Comparison of ENCODE assay signal across 22 mouse cellular contexts in genomic region chr12:90608810-90609209, GRCm38 (mm10).
"Had no signal": no experiment of that assay in that cellular context is flagged by ENCODE, and none has a peak within 500 bp of the region (broad histone marks: within the 10 kb centered on the region; RNA-seq: fewer than 3 reads in every experiment).

No protein-coding gene starts in this region.

- H3K4me2 ChIP-seq: intestine, embryonic 15.5 days; limb, embryonic 12.5 days; limb, embryonic 15.5 days; liver, embryonic 11.5 days; midbrain, embryonic 12.5 days; midbrain, embryonic 15.5 days; neural tube, embryonic 12.5 days; neural tube, embryonic 15.5 days had no signal

- H3K4me3 ChIP-seq: intestine, embryonic 15.5 days; limb, embryonic 12.5 days; limb, embryonic 15.5 days; midbrain, embryonic 12.5 days; midbrain, embryonic 15.5 days; neural tube, embryonic 12.5 days; neural tube, embryonic 15.5 days had no signal

- H3K27ac ChIP-seq: intestine, embryonic 15.5 days; limb, embryonic 12.5 days; limb, embryonic 15.5 days; liver, embryonic 14.5 days; macrophage; midbrain, embryonic 12.5 days; midbrain, embryonic 15.5 days; neural tube, embryonic 12.5 days; neural tube, embryonic 15.5 days; stomach, postnatal 0 days had no signal

- H3K9ac ChIP-seq: intestine, embryonic 15.5 days; limb, embryonic 12.5 days; limb, embryonic 15.5 days; liver, embryonic 14.5 days; liver, postnatal 0 days; midbrain, embryonic 12.5 days; midbrain, embryonic 15.5 days; neural tube, embryonic 12.5 days; neural tube, embryonic 15.5 days had no signal

- H3K36me3 ChIP-seq: intestine, embryonic 15.5 days; limb, embryonic 12.5 days; limb, embryonic 15.5 days; midbrain, embryonic 12.5 days; midbrain, embryonic 15.5 days; neural tube, embryonic 12.5 days; neural tube, embryonic 15.5 days had no signal

- DNase-seq: kidney, adult 18-20 months; kidney, postnatal 25 days; left cerebral cortex, postnatal 4 days; liver, postnatal 0 days; right cerebral cortex, adult 18-20 months; right cerebral cortex, postnatal 14 days; right cerebral cortex, postnatal 4 days; thymus, adult 2 months; thymus, postnatal 14 days; thymus, postnatal 4 days had no signal

- H3K9me3 ChIP-seq: intestine, embryonic 15.5 days; limb, embryonic 12.5 days; limb, embryonic 15.5 days; midbrain, embryonic 12.5 days; midbrain, embryonic 15.5 days; neural tube, embryonic 12.5 days; neural tube, embryonic 15.5 days had no signal

- H3K27me3 ChIP-seq: intestine, embryonic 15.5 days; limb, embryonic 12.5 days; limb, embryonic 15.5 days; midbrain, embryonic 12.5 days; midbrain, embryonic 15.5 days; neural tube, embryonic 12.5 days; neural tube, embryonic 15.5 days had no signal

- H3K4me1 ChIP-seq: intestine, embryonic 15.5 days; limb, embryonic 12.5 days; limb, embryonic 15.5 days; midbrain, embryonic 12.5 days; midbrain, embryonic 15.5 days; neural tube, embryonic 12.5 days; neural tube, embryonic 15.5 days had no signal

- ATAC-seq: intestine, embryonic 15.5 days; liver, postnatal 0 days; lung, postnatal 0 days; midbrain, embryonic 15.5 days had no signal
